Mouse (Mus musculus) thymus, postnatal 4 days (tissue): ENCODE measurements at regions not wholly inside any gene's neighbourhood (a gene's known extent, or its start where the extent isn't known, plus 50 kb on each side); places are given as distances from the start of the nearest gene placed in this dataset.

ENCODE experiments used
- DNase-seq: peaks from one replicate; pipeline ENCODE4 v3.0.0; 2021

DNA sequence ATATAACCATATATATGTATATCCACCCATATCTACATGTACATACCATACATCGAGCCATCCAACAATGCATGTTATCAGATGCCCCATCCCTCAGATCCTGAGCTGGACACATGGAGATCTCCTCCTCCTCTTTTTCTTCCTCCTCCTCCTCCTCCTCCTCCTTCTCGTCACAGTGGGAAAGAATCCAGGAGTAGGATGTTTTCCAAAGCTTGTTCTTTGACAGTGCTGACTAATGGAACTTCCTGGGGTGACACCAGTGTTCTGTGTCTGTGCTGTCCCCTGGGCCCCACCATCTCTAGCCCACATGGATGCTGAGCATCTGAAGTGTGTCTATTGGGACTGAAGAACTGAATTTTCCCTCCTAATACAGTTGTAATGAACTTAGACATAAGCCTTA, 60.0 kb upstream of the Thy1 start:
- DNase-seq: no peak

DNA sequence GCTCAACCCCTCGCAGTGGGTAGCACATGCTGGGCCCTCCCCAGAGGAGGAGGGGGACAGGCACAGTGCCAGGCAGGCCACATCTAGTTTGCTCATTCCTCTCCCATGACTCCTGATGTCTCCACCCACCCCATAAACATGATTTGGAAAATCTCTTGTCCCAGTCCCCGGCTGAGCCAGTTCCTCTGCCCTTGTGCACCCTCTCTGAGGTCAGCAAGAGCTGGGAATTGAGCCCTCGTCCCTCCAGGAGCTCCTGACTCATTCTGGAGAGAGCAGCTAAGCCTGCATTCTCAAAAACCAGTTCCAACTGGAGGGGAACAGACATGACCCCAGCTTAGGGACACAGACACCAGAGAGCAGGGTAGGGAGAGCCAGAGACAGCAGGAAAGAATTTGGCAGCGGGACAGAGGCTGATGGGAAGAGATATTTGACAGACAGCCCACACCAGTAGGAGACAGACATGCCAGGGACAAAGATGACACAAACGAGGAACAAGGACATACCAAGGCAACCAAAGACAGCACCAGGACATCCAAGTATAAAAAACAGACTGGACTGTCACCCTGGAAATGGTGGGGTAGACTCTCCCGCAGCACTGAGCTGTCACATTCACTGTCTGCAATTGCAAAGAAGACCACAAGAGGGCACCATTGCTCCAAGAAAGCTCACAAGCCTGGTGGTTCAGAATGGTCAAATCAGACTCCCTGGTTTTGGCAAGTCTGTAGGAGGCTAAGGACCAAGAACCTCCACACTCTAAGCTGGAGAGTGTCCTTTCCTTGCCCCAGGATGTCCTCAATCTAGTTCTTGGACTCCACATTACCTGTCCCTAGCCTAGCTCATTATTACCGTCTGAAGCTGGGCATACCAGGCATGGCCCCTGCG, 58.8 kb upstream of the Thy1 start:
- DNase-seq: peak; percentile 90

DNA sequence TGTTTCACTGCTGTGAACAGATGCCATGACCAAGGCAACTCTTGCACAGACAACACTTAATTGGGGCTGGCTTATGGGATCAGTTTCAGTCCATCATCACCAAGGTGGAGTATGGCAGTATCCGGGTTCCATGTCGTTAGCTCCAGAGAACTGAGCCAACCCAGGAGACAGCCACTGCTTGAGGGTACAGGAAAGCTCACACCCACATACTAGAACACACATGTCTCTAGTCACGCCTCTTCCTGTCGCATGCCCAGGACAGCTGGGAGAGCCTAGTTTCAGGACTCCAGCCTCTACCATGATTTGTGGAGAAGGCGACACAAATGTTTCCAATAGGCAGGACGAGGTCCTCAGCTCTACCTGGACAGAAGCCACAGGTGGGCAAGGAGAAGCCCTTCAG, 55.2 kb upstream of the Thy1 start:
- DNase-seq: no peak

DNA sequence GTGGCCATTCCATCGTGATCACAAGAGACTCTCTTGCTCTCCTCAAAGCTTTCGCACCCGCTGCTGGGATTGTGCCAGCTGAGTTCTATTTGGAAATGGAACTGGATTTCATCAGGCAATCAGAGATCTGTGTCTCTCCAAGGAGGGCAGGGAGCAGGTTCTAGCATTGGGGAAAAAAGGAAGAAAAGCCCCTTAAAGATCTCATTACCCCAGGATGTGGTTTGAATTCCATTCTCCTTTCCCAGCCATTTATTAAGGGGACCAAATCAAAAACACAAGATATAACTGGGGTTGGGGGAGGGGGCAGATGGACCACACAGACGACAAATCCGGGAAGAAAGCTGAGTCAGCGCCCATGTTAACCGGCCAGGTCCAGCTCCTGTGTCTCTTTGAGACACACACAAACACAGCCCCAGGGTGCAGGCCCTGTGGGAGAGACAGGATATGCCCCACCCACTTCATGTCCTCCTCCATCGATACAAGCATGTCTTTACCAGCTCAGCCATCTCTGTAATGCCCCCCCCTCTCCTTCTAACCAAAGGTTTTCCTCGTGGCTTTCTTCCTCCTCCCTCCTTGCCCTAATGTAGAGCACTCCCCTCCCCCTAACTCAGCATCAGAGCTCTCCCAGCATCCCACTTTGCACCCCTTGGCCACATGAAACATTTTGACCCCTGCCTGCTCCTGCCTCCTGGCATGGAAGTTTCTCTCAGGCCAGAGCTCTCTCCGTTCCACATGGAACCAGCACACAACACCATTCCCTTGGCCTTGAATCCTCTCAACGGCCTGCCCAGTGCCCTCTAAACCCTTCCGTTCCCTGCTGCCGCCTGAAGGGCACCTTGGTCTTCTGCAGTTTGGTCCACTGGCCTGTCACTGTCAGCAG, 54.0 kb upstream of the Thy1 start:
- no peak for DNase-seq

DNA sequence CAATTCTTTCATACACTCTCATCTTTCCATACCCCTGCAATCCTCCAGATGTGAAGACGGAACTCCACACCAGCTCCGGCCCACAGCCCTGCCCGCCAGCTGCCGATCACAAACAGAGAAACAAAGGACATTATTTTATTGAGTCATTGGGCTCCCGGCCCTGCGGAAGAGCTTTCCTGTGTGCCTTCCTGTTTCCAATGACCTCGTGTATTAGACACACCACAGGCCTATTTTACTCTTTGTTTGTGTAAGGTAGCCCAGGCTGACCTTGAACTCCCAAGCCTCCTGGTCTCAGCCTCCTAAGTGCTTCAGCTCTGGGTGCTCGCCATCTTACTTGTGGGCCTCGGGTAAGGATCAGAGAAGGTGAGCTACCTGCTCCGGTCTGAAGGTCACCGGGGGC, 53.1 kb upstream of the Thy1 start:
- no peak for DNase-seq

DNA sequence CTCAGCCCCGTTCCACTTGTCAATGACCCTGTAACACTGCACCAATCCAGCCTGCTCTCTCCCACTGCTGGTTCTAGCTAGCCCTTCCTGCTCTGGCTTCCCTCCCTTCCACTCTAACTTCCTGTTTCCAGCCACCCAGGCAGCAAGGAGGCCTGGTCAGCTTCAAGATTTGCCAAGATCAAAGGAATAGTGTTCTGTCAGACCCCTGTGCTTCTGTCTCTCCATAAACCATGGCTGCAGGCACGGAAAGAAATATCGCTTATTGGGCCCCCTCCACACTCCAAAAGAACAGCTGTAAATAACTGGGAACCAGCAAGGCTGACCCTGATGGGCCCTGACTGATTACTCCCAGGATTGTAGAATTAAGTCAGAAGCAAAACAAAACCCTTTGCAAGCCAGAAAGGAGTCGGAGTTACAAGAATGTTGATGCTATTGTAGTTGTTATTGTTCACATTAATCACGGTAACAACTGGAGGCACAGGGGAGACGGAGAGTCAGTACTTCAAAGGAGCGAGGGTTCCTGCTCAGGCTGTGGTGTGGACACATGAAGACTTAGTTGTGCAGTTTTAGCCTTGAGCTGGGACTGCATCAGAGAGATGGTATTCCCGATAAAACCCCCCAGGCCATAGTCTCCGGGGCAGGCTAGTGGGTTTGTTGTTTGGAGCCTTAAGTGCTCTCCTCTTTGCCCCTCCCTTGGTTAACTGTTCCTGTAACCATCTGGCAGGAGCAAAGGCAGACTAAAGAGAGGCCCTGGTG, 49.8 kb upstream of the Thy1 start:
- DNase-seq: peak; percentile 40
